Mouse (Mus musculus): ENCODE results near the gene Cntnap2.

The Cntnap2 gene

DNA sequence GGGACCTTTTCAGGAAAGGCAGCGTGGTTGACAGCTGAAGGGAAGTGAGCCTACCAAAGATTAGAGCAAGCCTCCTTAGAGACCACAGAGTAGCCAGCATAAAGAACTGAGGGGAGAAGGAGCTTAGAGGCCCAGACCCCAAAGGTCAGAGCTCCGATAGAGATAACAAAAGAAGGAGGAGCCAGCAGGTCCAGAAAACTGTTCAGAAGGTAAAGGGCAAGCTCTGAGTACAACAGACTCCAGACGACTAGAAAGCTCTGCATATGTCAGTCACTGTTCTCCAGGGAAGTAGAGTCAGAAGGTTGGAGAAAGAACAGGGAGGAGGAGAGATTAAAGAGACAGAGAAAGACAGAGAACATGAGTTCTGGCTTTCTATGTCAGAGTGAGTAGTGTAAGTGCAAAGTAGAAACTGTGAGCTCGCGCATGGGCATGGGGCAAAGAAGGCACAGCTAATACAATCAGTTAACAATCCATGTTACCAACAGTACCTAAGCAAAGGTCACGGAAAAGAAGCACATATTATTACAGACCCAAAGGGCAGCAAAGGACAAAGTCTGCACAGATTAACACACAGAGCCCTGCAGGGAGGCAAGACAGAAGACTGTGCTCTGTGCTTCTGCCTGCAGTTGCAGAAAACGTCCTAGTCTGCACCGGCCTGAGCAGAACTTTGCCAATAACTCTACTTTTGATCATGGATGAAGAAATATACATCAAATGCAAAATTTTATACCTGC is 2247.1 kb downstream of the Cntnap2 start:
- DNase-seq (ENCODE audit: low spot score) = no peak

DNA sequence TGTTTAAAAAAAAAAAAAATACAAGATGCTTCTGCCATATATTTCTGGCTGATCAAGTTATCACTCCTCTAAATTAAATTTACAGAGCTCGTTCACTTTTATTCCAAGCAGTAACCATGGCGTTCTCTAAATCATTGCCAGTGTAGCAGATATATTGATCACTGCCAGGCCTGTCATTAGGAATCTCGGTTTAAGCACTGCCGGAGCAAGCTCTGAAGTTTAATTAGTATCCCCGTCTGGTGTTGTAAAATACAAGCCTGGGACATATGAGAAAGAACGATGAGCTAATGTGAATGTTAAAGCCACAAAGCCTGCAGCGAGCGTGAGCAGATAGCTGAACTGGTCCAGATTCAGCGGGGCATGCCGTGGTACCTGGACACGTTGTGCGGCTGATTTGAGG is 2247.8 kb downstream of the Cntnap2 start:
- DNase-seq (ENCODE audit: low spot score) = no peak

- DNase-seq (ENCODE audit: low spot score) = peak; percentile 9
These were observed 2255.6 kb downstream of the Cntnap2 start for GRCm38 (mm10) chr6:47314507-47315334.

DNA sequence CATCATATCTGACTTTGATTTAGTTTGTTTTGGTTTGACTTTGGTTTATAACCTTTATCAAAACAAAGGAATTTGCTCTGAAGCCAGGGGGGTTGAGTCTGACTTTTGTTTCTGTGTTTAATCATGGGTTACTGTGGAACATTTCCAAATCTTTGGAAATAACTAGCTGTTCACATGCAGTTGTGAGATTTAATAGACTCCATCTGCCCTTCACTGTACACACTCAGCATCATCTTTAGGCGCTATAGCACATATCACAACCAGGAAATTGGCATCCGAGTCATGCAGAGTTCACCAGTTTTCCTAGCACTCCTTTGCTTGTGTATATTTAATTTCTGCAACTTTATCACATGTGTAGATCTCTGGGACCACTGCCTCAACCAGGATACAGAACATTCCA is 2256.3 kb downstream of the Cntnap2 start:
- DNase-seq (ENCODE audit: low spot score) = no peak

DNA sequence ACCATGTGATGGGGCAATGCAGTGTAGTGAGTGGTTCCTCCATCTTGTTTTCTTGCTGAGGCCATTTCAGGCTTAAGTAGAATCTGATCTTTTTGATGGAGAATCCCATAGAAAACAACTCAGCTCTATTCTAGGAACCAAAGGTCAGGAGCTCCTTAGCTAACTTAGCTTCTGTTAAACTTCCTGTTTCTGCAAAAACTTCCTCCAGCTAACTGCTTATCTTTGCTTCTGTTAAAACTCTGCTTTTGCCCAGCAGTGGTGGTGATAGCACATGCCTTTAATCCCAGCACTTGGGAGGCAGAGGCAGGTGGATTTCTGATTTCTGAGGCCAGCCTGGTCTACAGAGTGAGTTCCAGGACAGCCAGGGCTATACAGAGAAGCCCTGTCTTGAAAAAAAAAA is 2258.1 kb downstream of the Cntnap2 start:
- DNase-seq (ENCODE audit: low spot score) = no peak

DNA sequence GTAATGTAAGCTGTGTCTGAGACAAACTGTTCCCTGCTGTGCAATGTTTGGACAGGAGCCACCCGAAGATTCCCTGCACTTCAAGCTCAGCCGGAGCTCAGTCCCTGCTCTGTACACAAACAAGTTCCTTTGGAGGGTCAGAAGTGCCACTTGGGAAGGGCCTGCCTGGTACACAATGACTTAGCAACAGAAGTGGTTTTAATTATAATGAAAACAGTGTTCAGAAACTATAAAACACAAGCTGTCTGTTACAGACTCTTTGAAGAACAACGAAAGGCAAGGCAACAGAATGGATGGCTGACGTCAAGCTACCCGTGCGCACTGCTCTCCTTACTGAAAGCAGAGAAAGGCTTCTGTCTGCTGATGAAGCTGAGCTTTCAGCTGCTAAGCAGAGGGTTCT is 2259.5 kb downstream of the Cntnap2 start:
- peak; percentile 49 for DNase-seq (ENCODE audit: low spot score)

- DNase-seq (ENCODE audit: low spot score) = no peak
These were observed 2260.3 kb downstream of the Cntnap2 start for GRCm38 (mm10) chr6:47319309-47319983.

DNA sequence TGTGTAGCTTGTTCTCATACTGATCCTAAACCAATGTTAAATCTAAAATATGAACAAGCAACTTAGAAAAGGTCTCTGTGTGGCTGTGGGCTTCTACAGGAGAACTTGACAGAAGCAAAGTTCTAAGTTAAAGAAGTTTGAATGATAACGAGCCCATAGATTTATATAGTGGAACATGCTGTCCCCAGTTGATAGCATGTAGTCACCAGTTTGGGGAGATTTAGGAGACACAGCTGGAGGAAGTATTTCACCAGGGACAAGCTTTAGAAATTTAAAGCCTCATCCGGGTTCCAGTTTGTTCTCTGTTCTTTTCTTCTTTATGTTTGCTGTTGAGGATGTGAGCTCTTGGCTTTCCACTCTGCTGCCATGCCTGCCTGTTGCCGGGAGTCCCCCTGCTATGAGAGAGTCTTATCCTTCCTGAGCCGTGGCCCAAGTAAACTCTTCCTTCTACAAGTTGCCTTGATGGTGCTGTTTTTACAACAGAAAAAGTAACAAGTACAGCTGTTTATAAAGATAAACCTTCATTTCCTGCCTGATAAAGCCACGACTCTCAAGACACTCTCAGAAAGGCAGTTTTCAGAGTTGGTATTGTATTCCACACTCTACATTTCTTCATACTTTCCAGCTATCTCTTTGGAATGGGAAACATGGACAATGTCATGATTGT is 2264.1 kb downstream of the Cntnap2 start:
- DNase-seq (ENCODE audit: low spot score) = no peak

DNA sequence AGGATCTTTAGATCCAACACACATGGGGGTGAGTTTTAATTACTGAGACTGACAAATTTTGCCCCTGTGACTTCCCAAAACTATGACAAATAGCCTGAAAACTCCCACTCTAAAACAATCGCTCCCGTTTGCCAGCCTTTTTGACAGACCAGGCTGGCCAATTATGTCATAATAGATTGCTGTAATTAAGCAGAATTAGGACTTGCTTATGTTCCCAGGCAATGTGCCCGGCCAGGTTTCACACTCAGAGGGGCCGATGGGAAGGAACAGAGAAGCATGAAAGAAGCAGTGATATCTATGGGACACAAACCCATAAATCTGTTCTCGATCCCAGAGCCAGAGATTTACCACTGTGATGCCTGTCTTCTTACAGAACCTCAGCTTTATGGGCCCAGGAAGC is 2264.7 kb downstream of the Cntnap2 start:
- DNase-seq (ENCODE audit: low spot score) = no peak

GRCm38 (mm10) chr6:47328281-47328680 is 2269.1 kb downstream of the Cntnap2 start:
- DNase-seq (ENCODE audit: low spot score) = no peak

DNA sequence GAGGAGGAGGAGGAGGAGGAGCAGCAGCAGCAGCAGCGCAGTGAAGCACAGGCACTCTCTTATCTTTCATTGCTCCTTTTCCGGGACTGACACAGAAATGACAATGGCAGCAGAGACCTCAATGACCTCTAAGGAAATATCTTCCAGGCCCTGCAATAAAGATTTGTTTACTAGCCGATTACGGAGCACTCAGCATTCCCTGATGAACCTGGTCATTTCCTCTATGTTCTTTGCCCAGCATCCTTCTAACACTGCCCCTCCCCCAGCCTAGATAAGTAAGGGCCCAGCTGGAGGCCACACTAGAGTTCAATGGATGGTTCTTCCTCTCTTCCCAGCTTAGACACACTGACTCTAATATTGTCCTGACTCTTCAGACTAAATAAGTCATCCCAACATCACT is 2270.1 kb downstream of the Cntnap2 start:
- no peak for DNase-seq (ENCODE audit: low spot score)

DNA sequence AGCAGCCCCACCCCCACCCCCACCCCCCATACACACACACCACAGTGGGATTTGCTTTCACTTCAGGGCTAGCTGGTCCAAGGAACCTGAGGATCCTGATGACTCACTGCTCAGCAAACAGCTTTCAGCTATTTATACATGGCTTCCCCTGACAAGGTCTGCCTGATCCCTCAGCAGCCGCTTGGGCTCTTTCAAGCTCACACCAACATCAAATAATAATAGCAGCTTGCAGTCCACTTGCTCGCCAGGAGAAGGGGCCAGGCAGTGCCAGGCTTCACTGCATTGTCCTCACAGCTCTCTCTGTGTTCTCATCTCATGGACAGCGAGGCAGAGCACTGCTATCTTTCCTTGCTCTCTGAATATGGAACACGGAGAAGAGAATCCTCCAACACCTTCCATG is 2273.9 kb downstream of the Cntnap2 start:
- DNase-seq (ENCODE audit: low spot score) = no peak

GRCm38 (mm10) chr6:47334377-47334776 is 2275.2 kb downstream of the Cntnap2 start:
- no peak for DNase-seq (ENCODE audit: low spot score)

GRCm38 (mm10) chr6:47337300-47337699 is 2278.1 kb downstream of the Cntnap2 start:
- DNase-seq (ENCODE audit: low spot score) = no peak

DNA sequence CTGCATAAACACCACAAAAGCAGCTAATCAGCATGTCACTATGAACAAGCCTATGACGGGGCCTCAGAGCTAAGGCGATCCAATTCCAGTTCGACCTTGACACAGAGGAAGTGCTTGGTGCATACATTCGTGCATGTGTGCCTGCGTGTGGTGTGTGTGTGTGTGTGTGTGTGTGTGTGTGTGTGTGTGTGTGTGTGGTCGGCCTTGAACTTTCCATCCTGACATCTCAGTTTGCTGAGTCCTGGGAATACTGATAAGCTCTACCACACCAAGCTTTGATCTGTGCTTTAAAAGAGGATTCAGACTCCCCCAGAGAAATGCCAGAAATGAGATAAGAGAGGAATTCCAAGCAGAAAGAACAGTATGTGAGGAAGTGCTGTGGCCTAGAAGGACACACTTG is 2279.0 kb downstream of the Cntnap2 start:
- no peak for DNase-seq (ENCODE audit: low spot score)

DNA sequence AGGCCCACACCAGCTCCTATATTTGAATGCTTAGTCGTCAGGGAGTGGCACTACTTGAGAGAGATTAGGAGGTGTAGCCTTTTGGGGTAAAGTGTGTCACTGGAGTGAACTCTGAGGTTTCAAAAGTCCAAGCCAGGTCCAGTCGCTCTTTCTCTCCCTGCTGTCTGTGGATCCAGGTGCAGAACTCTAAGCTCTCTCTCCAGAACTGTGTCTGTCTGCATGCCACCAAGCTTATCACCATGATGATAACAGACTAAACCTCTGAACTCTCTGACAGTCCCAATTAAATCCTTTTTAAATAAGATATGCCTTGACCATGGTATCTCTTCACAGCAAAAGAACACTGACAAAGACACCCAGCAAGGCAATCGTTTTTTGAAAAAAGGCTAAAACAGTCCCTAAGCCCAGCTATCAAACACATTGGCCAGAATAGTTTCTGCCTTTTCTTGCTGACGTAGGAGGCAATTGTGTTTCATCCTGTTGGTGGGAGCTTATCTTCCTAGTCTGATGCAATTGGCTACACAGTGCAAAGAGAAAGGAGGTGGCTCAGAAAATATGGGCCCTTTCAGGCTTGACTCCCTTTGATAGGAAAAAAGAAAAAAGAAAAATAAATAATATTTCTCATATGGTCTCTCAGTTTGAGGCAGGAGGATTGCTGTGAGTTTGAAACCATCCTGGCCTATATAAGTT is 2281.8 kb downstream of the Cntnap2 start:
- DNase-seq (ENCODE audit: low spot score) = no peak

GRCm38 (mm10) chr6:47341503-47341884 is 2282.3 kb downstream of the Cntnap2 start:
- DNase-seq (ENCODE audit: low spot score) = no peak

DNA sequence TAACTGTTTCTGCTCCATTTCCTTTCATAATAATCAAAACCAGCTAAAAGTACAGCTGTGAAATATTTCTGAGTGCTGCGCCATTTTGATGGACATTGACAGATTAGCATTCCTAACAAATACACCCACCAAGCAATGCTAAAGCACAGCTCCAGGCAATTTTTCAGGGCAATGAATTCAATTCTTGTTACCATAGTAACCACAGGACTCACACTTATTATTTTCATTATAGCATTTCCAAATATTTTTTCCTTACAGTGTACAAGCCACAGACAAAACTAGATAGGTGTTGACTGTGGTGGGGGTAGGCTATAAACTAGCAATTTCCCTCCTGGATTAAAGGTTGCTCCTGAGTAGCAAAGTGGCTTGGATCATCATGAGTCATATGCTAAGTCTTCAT is 2284.1 kb downstream of the Cntnap2 start:
- DNase-seq (ENCODE audit: low spot score) = no peak

GRCm38 (mm10) chr6:47344696-47345095 is 2285.5 kb downstream of the Cntnap2 start:
- no peak for DNase-seq (ENCODE audit: low spot score)

- DNase-seq (ENCODE audit: low spot score) = no peak
These were observed 2291.0 kb downstream of the Cntnap2 start for GRCm38 (mm10) chr6:47350100-47350690.
